Mouse (Mus musculus) kidney, adult 2 months (tissue): ENCODE results near the gene Eif2b2.

Experiments used
- CTCF ChIP-seq: fragments of 200-500 bp; conservative IDR thresholded peaks from 2 replicates; pipeline ENCODE4 v1.5.1; 2011; ENCODE audit warnings: low read depth, mild to moderate bottlenecking, control low read depth, low read length, moderate library complexity, mixed read lengths; ENCODE audit not compliant: insufficient read depth, insufficient read length
- POLR2A ChIP-seq: fragments of 200-500 bp; IDR thresholded peaks from one replicate; pipeline ENCODE4 v1.6.1; 2011; ENCODE audit warnings: low read depth, low read length, control low read depth

DNA sequence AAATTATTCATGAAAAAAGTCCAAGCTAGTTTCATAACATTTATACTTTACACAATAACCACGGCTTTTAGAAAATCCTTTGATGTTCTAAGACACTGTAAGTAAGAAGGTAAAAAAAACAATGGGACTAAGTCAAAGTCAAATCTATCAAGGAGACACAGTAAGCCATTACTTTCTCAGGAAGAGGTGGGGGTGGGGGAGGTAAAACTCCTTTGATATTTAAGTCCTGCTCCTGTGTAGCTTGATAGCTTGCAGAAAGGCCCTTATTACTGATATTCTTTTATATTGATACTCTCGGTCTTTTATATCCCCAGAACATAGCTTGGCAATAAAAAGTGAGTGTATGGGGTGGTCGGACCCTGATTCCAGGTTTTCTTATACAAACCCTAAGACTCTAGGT is 50.5 kb downstream of the Eif2b2 start:
- TF ChIP-seq POLR2A (no peak), CTCF (no peak)
